Mouse (Mus musculus) myocyte (in vitro differentiated cells): Measurements from ENCODE around the gene Klf9. TPM values are rescaled to one million over a fixed set of nuclear protein-coding genes. Genes with fewer than 3 reads are reported as not detected.
"Not testable (repeated sequence)": the region's sequence is repeated elsewhere in the genome, so short reads cannot be mapped to it uniquely, and the experiment has no call there.

Experiments used
- H3K27me3 ChIP-seq: one replicate; pipeline ENCODE4 v1.6.1; 2011; ENCODE audit not compliant: control insufficient read depth, insufficient read depth, insufficient read length
- H3K36me3 ChIP-seq: one replicate; pipeline ENCODE4 v1.6.1; 2011; ENCODE audit not compliant: control insufficient read depth, insufficient read depth
- H3K4me2 ChIP-seq: one replicate; pipeline ENCODE4 v1.6.1; 2011; ENCODE audit warnings: low read depth, control low read depth
- H3K4me3 ChIP-seq: one replicate; pipeline ENCODE4 v1.5.1; 2011; ENCODE audit warnings: mild to moderate bottlenecking, control low read depth, moderate library complexity
- H3K79me2 ChIP-seq: one replicate; pipeline ENCODE4 v1.6.1; 2011; ENCODE audit not compliant: control insufficient read depth, insufficient read depth
- H3ac ChIP-seq: one replicate; pipeline ENCODE4 v1.6.1; 2011; ENCODE audit not compliant: control insufficient read depth, insufficient read length
- CEBPB ChIP-seq: IDR thresholded peaks from 2 replicates; pipeline ENCODE4 v1.6.1; 2011; ENCODE audit warnings: mild to moderate bottlenecking, moderate library complexity; ENCODE audit not compliant: poor library complexity, insufficient read depth, severe bottlenecking
- E2F4 ChIP-seq: IDR thresholded peaks from one replicate; pipeline ENCODE4 v1.6.1; 2011; ENCODE audit warnings: mild to moderate bottlenecking, control low read depth, moderate library complexity; ENCODE audit not compliant: insufficient read depth
- MAX ChIP-seq: IDR thresholded peaks from one replicate; pipeline ENCODE4 v1.6.1; 2011; ENCODE audit warnings: low read depth, mild to moderate bottlenecking, control low read depth
- MYOD1 ChIP-seq, 3 experiments: IDR thresholded peaks; one replicate each; pipeline ENCODE4 v1.6.1; 2011; ENCODE audit warnings: control low read depth in 2 of 3, low read depth in 2 of 3, mild to moderate bottlenecking in 2 of 3, moderate library complexity in 1 of 3; ENCODE audit not compliant: insufficient read length in 2 of 3, control insufficient read depth in 1 of 3
- MYOG ChIP-seq, 3 experiments: IDR thresholded peaks; one replicate each; pipeline ENCODE4 v1.6.1; 2011; ENCODE audit warnings: control low read depth in 2 of 3, low read depth in 2 of 3, mild to moderate bottlenecking in 2 of 3; ENCODE audit not compliant: insufficient read length in 2 of 3, control insufficient read depth in 1 of 3, insufficient read depth in 1 of 3
- POLR2A ChIP-seq: IDR thresholded peaks from one replicate; pipeline ENCODE4 v1.6.1; 2011; ENCODE audit warnings: low read depth, mild to moderate bottlenecking, control low read depth, moderate library complexity; ENCODE audit not compliant: insufficient read length
- POLR2AphosphoS2 ChIP-seq: IDR thresholded peaks from one replicate; pipeline ENCODE4 v1.6.1; 2011; ENCODE audit warnings: low read depth, control low read depth; ENCODE audit not compliant: insufficient read length
- REST ChIP-seq: IDR thresholded peaks from one replicate; pipeline ENCODE4 v1.6.1; 2011; ENCODE audit warnings: mild to moderate bottlenecking, control low read depth, moderate library complexity; ENCODE audit not compliant: insufficient read depth, insufficient read length
- SRF ChIP-seq: IDR thresholded peaks from one replicate; pipeline ENCODE4 v1.6.1; 2011; ENCODE audit warnings: low read depth; ENCODE audit not compliant: control insufficient read depth, insufficient read length
- TCF12 ChIP-seq: IDR thresholded peaks from one replicate; pipeline ENCODE4 v1.6.1; 2011; ENCODE audit warnings: mild to moderate bottlenecking, control low read depth; ENCODE audit not compliant: poor library complexity, insufficient read depth, severe bottlenecking
- TCF3 ChIP-seq: IDR thresholded peaks from one replicate; pipeline ENCODE4 v1.6.1; 2011; ENCODE audit warnings: low read depth, control low read depth; ENCODE audit not compliant: insufficient read length
- USF1 ChIP-seq: IDR thresholded peaks from one replicate; pipeline ENCODE4 v1.6.1; 2011; ENCODE audit warnings: low read depth, mild to moderate bottlenecking, control low read depth, moderate library complexity
- polyA plus RNA-seq: library from polyadenylated mRNA; unstranded; fragments of >200 nt; fragmentation: generic; extraction: Trizol; gene quantifications from one replicate; pipeline ENCODE4 v1.2.1, GENCODE M21; 2012; ENCODE audit warnings: missing spikeins

Gene Klf9
- polyA plus RNA-seq, 1 experiment: 7.1 TPM

DNA sequence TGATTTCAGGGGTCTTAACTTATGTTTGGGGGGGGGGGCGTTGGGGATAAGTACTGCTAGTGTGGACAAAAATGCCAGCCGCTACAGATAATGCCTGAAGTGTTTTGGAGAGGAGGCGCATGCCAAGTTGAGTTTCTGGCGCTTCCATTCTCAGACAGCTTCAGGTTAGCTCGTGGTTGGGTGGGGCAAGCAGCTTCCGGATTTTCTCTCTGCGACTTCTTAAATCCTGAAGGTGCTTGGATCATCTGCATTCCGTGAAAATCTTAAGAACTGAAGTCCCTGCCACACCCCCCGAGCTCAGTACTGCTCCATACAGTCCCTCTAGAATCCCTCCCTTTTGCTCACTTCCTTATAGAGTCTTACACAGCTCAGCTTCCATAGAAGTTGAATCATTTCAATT is 3.0 kb downstream of the Klf9 start:
- no peaks in the 10 kb centered on the region for H3K27me3 ChIP-seq
- peak overlapping the region; percentile 97 for H3K4me3 ChIP-seq
- no peaks in the 10 kb centered on the region for H3K36me3 ChIP-seq
- peak overlapping the region; percentile 82 for H3K4me2 ChIP-seq
- H3K79me2 ChIP-seq: peaks cover 58% of the 10 kb centered on the region
- TF ChIP-seq USF1 (no peak), CEBPB (no peak), SRF (no peak), POLR2A (no peak), TCF12 (no peak), MAX (no peak), MYOG (IDR thresholded peaks at IDR 0.05; ENCODE audit: control insufficient read depth in 1 of 3, insufficient read depth in 1 of 3, insufficient read length in 2 of 3, low read depth in 2 of 3) (no peak), MYOD1 (IDR thresholded peaks at IDR 0.05; ENCODE audit: control insufficient read depth in 1 of 3, insufficient read length in 2 of 3, low read depth in 2 of 3) (no peak), TCF3 (no peak), REST (no peak), E2F4 (no peak)
- H3ac ChIP-seq: no peak overlapping the region

DNA sequence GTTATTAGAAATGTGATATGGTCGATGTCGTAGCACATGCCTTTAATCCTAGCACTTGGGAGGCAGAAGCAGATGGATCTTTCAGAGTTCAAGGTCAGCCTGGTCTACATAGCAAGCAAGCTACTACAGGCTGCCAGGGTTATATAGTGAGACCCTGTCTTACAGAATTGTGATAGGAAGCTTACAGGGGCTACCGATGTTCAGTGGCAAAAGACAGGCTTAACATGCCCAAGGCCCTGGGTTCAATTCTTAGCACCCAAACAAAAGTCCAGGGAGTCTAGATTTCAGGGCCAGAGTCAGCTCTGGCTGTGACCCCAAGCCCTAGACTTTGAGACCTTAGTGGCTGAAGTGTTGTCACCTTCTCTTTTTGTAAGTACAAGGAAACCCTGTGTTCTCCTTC is 4.1 kb downstream of the Klf9 start:
- Histone ChIP-seq H3K79me2 (peaks cover 64% of the 10 kb centered on the region), H3K4me3 (no peak overlapping the region)
- no peak for TF ChIP-seq USF1
- no peak for TF ChIP-seq POLR2AphosphoS2
- TF ChIP-seq E2F4: no peak
- TF ChIP-seq TCF12: no peak
- TF ChIP-seq POLR2A: no peak
- TF ChIP-seq SRF: no peak
- TF ChIP-seq MYOD1 (IDR thresholded peaks at IDR 0.05; ENCODE audit: control insufficient read depth in 1 of 3, insufficient read length in 2 of 3, low read depth in 2 of 3): no peak
- no peak for TF ChIP-seq REST
- TF ChIP-seq CEBPB: no peak
- TF ChIP-seq TCF3: no peak
- TF ChIP-seq MAX: no peak
- no peak for TF ChIP-seq MYOG (IDR thresholded peaks at IDR 0.05; ENCODE audit: control insufficient read depth in 1 of 3, insufficient read depth in 1 of 3, insufficient read length in 2 of 3, low read depth in 2 of 3)

DNA sequence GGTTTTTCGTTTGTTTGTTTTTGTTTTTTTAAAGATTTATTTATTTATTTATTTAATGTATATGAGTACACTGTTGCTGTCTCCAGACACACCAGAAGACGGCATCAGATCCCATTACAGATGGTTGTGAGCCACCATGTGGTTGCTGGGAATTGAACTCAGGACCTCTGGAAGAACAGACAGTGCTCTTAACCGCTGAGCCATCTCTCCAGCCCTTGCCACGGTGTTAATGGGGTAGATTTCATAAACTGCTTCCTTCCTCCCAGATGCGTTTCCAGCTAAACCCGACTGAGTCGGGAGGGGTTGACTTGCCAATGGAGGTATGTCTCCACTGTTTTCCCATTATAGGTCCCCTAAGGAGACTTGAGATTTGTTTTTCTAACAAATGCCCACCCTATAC is 4.5 kb downstream of the Klf9 start:
- H3K27me3 ChIP-seq, H3K4me3 ChIP-seq, H3K4me2 ChIP-seq, H3K36me3 ChIP-seq, H3ac ChIP-seq: not testable (repeated sequence)
- H3K79me2 ChIP-seq: peaks cover 64% of the 10 kb centered on the region

More for the DNA sequence above, 4.1 kb downstream of the Klf9 start:
- Histone ChIP-seq H3K4me2 (peak overlapping the region; percentile 82), H3K27me3 (no peaks in the 10 kb centered on the region), H3K36me3 (no peaks in the 10 kb centered on the region), H3ac (no peak overlapping the region)

DNA sequence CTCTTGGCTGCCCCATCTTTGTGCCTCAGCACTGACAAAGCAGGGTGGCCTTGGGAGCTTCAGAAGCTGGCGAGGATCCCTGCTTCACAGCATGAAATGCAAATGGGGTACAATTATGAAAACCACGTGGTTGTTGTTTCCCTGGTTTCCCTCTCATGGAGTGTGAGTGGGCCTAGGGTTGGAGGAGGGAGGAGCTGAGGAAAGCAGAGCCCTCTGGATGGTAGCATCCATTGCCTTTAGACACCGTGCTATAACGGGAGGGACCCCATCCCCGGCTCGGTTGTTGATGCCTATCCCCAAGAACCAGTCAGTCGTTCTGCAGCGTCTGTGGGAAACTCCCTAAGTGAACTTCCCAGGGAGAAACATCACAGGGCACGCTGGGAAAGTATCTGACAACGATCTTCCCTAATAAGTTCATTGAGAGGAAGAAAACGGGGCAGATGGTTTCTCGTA is 5.4 kb downstream of the Klf9 start:
- TF ChIP-seq REST (no peak), E2F4 (no peak), TCF12 (no peak), POLR2AphosphoS2 (no peak), CEBPB (no peak), MYOD1 (IDR thresholded peaks at IDR 0.05; ENCODE audit: control insufficient read depth in 1 of 3, insufficient read length in 2 of 3, low read depth in 2 of 3) (no peak), MAX (no peak), TCF3 (no peak), MYOG (IDR thresholded peaks at IDR 0.05; ENCODE audit: control insufficient read depth in 1 of 3, insufficient read depth in 1 of 3, insufficient read length in 2 of 3, low read depth in 2 of 3) (no peak), POLR2A (no peak), USF1 (no peak), SRF (no peak)
- peaks cover 70% of the 10 kb centered on the region for H3K79me2 ChIP-seq
- no peak overlapping the region for H3K4me3 ChIP-seq

DNA sequence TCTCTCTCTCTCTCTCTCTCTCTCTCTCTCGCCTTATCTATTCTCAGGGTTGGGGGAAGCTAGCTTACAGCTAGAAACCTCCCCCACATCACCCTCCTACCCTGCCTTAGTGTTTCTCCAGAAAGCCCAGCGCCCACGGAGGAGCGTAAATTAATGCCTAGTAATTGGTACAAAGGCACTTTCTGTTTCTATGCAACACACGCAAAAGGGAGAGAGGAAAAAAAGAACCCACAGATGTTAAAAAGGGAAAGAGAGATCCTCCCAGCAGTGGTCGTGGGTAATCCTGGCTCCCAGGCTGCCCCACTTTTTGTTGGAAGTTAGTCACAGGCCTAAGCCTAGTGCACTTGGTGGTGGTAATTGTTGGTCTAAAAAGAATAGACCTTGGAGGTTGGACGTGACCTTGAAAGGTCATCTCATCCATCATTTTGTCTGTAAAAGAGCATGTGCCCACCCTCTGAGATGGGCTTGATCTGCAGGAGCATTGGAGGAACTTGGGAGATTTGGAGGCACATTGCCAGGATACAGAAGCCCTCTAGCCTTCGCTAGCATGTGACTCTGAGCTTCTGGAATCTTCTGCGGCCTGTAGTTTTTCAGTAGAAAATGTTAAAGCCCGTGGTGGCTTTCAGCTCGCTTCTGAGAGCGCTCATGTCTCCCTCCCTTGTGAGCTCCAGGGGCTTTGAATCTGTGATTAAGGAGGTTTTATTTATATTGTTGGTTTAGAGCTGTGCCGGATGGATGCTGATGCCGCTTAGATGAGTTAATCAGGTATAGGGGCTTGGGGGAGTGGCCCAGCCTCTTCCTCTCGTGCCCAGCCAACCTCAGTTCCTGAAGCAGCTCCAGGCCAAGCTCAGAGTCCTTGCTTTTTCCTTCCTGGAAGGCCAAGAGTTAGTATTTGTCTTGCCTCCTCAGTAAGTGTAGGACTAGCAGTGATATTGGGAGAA is 6.3 kb downstream of the Klf9 start:
- Histone ChIP-seq H3K79me2 (peaks cover 77% of the 10 kb centered on the region), H3K36me3 (no peaks in the 10 kb centered on the region), H3K27me3 (no peaks in the 10 kb centered on the region), H3ac (no peak overlapping the region), H3K4me2 (no peak overlapping the region), H3K4me3 (no peak overlapping the region)
- TF ChIP-seq E2F4 (no peak), MYOG (IDR thresholded peaks at IDR 0.05; ENCODE audit: control insufficient read depth in 1 of 3, insufficient read depth in 1 of 3, insufficient read length in 2 of 3, low read depth in 2 of 3) (no peak), MAX (no peak), SRF (no peak), TCF3 (no peak), USF1 (no peak), POLR2AphosphoS2 (no peak), MYOD1 (IDR thresholded peaks at IDR 0.05; ENCODE audit: control insufficient read depth in 1 of 3, insufficient read length in 2 of 3, low read depth in 2 of 3) (no peak)

More for the DNA sequence above, 5.4 kb downstream of the Klf9 start:
- Histone ChIP-seq H3ac (no peak overlapping the region), H3K4me2 (no peak overlapping the region), H3K27me3 (no peaks in the 10 kb centered on the region), H3K36me3 (no peaks in the 10 kb centered on the region)
